Mouse (Mus musculus): ENCODE data around the gene Clstn3.
A peak's percentile ranks its signal among the peaks of the same experiment; 100 is the strongest.
"Not testable (repeated sequence)": the region's sequence is repeated elsewhere in the genome, so short reads cannot be mapped to it uniquely, and the experiment has no call there.

The Clstn3 gene

DNA sequence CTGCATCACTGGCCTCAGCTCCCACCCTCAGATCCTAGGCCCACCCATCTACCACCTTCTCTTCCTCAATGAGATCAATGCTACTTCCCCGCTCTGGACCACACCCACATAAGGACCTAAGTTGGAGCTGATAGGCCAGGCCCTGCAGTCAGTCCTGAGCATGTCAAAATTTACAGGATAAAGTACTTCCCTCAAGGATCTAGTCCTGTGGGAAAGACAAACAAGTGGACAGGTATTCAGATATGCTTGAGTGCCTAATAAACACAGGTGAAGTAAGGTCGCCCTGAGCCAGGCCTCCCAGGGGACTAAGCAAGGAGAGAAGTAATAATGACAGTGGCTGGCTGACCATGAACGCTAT lies 15.0 kb upstream of the Clstn3 start:
- DNase-seq (ENCODE audit: low spot score in 2 of 2), result no peak

DNA sequence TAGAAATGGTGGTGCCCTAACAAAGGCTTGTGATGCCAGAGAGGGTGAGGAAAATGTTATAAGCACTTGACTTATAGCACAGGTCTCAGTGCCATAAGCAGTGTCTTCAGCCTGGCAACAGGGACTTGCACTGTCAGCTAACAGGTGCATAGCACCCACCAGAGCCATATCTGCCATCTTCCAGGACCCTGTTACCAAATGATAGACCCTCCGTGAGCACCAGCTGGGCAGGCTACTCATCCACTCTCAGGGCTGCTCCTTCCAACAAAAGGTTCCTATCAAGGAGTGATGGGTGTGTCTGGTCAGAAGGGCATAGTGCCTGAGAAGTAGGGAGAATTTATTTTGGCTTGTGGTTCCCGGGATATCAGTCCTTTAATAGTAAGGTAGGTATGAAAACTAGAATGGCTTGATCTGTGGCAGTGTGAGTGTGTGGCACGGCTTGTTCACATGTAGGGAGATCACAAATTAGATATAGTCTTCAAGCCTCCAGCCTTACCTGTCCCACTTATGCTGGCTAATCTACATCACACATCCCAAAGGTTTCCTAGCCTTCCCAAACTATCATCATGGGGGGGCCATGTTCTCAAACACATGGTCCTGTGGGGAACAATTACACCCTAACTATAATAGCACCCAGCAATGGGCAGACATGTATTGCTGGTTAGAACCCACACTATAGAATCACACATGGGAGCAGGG lies 14.4 kb upstream of the Clstn3 start:
- DNase-seq (ENCODE audit: low spot score in 2 of 2), result no peak

DNA sequence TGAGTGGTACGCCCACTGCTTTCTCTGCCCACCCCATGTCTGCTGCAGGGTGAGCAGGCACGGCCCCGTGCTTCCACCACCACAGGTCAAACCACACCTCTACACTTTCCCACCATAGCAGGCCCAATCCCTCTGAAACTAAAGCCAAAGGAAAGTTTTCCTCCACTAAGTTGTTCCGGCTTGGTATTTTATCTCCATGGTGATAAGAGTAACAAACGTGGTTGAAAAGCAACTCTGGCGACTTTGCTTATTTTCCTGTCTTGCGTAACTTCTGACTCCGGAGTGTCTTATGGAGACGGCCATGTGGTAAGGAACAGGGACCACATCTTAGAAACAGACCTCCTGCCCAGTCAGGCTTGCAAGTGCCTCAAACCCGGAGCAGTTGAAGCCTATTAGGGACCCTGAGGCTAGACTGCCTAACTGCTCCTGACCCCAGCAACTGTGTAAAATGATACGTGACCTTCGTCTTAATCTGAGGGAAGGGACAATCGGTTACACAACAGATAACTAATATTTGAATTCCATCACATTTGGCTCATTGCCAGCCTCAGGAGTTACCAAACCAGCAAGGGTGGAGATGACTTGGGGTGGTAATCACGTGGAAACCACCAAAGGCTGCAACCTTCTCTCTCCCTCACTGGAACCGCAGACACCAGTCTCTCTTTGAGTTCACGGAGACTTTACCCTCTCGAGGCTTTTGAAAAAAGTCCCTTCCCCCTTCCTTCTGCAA lies 13.5 kb upstream of the Clstn3 start:
- DNase-seq (ENCODE audit: low spot score in 2 of 2), result no peak

DNA sequence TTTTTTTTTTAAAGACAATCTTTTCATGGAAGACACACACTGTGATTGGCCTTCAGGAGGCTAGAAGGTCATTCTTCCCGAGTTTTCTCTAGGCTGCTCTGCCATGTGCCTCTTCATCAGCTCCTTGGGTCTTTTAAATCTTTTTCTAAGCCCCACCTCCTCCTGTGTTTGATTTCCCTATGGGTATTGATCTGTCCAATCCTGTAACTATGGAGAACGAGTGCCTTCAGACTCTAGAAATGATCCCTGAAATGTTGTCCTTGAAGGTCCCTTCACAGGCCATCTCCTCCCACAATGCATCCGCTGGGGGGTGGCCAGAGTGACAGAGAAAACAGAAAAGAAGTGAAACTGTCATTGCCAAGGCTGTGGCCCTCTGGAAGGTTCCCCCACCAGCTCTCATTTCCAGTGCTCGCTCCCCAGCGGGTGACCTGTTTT lies 12.6 kb upstream of the Clstn3 start:
- DNase-seq (ENCODE audit: low spot score in 2 of 2), result no peak

DNA sequence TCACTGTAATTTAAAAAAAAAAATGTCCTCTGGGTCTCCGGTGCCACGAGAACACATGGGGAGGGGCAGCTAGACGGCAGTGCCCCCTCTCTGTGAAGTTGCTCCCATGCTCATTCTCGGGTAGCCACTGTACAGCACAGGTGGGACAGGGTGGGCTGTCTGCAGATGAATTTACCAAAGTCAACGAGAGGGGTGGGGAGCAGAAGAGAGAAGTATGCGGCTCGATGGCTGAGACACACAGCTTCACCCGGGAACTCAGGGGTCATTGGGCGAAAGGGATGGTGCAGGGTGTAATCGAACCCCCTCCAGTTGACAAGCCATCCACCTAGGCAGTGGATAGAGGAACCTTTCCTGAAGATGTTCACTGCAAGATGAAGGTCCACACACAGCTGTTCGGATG lies 12.2 kb upstream of the Clstn3 start:
- no peak for DNase-seq (ENCODE audit: low spot score in 2 of 2)

DNA sequence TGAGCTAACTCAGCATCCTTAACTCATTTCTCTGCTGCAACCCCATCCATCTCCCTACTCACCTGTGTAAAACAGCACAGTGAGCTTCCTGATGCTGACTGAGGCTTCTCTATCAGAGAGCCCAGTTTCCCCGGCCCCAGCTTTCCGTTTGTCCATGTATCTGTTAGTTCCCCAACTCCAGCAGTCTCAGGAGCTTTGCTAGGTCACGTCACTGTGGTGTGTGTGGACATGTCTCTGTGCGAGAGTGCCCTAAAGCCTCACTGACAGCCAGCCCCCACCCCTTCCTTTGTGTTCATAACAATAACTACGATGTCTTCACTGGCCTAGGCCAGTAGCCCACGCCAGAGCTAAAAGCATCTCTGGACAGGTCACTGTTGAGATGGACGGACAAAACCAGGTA lies 11.6 kb upstream of the Clstn3 start:
- DNase-seq (ENCODE audit: low spot score in 2 of 2), result no peak

DNA sequence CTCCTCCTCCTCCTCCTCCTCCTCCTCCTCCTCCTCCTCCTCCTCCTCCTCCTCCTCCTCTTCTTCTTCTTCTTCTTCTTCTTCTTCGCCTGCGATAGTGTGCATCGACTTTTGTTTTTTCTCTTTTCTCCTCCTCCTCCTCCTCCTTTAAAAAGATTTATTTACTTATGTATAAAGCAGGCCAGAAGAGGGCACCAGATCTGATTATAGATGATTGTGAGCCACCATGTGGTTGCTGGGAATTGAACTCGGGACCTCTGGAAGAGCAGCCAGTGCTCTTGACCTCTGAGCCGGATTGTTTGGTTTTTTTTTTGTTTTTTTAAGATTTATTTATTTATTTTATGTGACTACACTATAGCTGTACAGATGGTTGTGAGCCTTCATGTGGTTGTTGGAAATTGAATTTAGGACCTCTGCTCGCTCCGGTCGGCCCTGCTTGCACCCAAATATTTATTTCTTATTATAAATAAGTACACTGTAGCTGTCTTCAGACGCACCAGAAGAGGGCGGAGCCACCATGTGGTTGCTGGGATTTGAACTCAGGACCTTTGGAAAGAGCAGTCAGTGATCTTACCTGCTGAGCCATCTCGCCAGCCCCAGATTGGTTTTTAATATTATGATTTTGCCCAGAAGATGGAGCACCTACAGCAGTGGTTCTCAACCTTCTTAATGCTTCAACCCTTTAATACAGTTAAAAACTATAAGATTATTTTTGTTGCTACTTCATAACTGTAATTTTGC lies 10.9 kb upstream of the Clstn3 start:
- DNase-seq (ENCODE audit: low spot score in 2 of 2), result not testable (repeated sequence)

DNA sequence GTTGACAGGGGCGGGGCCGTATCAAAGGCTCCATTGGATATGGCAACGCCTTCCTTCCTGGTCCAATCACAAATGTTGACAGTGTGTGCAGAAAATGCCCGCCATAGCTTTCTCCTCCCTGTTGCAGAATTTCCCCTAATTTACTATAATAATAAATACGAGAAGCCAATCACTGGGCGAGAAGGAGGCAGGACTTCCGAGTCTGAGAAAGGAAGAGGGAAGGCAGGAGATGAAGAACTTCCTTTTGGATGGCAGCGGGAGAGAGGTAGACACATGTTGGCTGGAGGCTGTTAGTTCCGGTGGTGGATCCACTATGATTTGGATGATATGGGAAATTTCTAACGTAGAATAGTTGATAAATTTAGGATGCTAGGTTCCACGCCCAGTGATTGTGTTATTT lies 10.0 kb upstream of the Clstn3 start:
- no peak for DNase-seq (ENCODE audit: low spot score in 2 of 2)

DNA sequence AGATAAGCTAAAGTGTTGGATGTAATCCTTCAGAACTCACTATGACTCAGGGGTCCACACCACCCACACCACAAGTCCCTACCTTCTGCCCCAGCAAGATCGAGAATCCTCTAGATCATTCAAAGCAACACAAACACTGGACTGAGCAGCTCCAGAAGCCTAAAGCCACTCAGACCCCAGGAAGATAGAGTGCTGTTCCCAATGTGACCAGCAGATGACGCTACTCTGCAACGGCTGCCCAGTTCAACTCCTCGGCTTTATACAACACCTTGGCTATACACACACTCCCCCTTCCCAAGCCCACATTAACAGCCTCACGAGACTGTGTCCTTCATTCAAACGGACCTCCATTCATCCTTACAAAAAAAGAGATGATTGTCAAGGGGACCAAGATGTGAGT lies 8.2 kb upstream of the Clstn3 start:
- peak in 1 of 2 experiments; percentile 40 for DNase-seq (ENCODE audit: low spot score in 2 of 2)

DNA sequence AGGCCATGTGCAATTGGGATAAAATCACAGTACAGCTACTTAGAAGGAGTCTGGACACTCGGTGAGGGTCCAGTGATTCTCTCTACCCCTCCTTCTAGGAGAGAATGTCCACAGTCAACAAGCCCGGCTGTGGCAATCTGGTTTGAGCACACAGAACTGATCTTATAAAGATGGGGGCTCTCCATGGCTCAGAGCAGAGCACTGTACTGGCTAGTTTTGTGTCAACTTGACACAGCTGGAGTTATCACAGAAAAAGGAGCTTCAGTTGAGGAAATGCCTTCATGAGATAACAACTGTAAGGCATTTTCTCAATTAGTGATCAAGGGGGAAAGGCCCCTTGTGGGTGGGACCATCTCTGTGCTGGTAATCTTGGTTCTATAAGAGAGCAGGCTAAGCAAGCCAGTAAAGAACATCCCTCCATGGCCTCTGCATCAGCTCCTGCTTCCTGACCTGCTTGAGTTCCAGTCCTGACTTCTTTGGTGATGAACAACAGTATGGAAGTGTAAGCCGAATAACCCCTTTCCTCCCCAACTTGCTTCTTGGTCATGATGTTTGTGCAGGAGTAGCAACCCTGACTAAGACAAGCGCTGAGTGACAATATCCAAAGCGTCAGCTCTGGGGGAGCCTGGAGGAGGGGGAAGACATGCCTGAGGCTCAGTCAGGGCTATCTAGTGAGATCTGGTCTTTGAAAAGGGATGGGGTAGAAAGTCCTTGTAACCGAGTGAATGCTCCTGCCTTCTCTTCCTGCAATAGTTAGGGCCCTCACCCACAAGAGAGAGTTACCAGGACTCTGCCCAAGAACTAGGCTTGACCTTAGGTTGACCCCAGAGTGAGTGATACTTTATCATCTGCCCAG lies 7.4 kb upstream of the Clstn3 start:
- DNase-seq (ENCODE audit: low spot score in 2 of 2), result not testable (repeated sequence)

DNA sequence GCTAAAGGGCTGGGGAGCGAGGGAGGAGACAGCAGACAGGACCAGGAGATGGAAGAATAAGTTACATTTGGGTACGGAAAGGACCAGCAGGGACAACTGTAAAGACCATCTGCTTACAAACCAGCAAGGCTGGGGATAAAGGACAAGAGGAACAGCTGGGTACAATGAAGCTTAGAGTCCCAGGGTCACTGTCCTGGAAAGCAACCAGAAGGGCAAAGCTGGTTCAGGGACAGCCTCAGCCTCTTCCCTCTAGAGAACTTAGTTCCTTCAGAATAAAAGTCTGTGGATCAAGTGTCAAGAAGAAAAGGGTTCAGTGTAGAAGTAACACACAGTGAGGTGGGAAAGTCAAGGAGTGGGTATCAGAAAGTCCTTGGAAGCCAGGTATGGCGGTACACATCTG lies 6.5 kb upstream of the Clstn3 start:
- no peak for DNase-seq (ENCODE audit: low spot score in 2 of 2)

DNA sequence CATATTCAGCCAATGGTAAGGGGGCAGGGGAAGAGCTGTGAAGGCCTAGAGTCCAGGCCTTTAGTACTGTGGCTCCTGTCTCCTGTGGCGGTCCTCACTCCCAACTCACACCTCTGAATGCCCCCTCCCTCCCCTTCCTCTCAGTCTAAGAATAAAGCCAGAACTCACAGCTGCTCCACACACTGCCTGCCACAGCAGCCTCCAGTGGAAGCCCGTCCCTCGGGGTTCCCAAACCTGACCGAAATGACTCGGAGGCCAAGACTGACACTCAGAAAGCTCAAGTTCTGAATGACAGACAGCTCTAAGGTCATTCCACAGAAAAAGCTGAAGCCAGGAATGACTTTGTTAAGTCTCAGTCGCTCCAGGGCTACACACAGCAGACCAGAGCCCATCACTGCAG lies 1.1 kb upstream of the Clstn3 start:
- DNase-seq (ENCODE audit: low spot score in 2 of 2), result no peak

DNA sequence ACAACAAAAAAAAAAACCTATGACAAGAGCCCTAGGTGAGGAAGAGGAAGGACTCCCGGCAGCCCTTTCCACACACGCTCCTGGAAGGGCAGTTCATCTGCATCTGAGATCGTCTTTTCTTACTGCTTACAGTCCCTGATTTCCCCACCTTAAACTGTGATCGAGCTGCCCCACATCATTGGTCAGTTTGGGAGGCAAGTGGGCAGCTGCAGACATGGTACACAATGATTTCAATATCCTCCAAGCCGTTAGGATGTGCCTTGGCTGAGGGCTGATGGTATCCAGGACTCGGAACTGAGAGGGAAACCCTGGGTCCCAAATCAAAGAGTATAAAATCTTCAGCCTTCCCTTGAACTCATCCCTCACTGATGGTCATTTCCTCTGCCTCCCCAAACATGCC lies 705 bp upstream of the Clstn3 start:
- peak in 1 of 2 experiments; percentile 16 for DNase-seq (ENCODE audit: low spot score in 2 of 2)

DNA sequence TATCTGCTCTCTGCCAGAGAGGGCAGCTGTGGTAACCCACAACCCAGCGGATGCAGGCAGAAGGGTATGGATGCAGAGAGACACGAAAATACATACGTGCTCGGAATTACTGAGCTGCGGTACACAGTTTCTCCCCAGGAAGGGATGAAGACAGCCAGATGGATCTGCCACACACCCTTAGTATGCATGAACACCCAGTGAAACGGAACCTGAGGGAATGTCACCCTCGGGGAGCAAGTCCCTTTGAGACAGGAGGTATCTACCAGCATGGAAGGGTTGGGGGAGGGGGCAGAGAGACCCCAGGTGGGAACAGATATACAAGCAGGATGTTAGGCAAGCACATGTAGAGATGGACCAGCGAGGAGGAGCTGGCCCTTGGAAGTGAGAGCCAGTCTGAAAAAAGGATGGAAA lies 708 bp downstream of the Clstn3 start:
- DNase-seq (ENCODE audit: low spot score in 2 of 2), result peak; percentile 29 to 39

DNA sequence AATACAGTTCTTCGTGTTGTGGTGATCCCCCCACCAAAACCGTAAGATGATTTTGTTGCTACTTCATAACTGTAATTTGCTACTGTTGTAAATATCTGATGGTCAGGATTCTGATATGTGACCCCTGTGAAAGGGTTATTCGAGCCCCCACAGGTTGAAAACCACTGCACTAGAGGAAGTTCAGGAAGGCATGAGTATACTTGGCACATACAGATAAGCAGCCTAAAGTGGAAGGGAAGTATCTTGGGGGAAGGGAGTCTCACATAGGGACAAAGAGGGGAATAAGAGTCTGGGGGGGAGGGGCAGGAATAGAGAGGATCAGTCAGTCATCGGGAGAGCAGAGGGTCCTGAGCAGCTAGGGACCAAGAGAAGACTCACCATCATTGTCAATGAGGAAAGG lies 5.2 kb downstream of the Clstn3 start:
- no peak for DNase-seq (ENCODE audit: low spot score in 2 of 2)

DNA sequence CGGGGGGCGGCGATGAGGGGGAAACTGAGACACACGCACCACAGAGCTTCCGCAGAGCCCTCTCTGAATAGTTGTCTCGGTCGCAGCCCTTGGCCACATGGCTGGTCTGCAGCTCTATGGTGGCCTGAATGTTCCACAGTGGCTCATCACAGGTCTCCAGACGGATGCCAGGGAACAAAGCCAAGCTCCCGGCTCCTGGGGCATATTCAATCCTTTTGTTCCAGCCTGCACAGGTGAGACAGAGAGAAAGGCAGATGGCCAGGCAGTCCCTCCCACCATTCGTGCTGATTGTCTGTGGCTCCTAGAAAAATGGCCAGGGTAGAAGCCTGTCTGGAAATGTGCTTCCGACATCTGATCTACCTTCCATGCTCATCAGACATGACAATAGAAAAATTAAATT lies 6.1 kb downstream of the Clstn3 start:
- no peak for DNase-seq (ENCODE audit: low spot score in 2 of 2)

DNA sequence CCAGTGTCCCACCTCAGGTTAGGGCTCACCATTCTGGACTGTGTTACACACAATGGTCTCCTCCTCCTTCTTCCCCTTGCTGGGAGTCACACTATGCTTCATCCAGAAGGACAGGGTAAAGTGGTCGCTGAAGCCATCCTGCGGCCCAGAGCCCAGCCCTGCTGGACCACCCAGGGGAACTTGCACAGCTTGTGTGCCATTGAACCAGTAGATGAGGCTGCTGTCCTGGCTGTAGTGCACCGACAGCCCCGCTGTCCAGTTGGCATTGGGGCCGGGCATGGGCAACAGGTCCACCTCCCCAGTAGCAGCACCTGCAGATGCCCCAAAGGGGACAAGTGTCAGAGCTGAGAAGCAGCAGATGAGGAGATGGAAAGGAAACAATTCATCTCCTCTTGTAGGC lies 6.8 kb downstream of the Clstn3 start:
- DNase-seq (ENCODE audit: low spot score in 2 of 2), result no peak

DNA sequence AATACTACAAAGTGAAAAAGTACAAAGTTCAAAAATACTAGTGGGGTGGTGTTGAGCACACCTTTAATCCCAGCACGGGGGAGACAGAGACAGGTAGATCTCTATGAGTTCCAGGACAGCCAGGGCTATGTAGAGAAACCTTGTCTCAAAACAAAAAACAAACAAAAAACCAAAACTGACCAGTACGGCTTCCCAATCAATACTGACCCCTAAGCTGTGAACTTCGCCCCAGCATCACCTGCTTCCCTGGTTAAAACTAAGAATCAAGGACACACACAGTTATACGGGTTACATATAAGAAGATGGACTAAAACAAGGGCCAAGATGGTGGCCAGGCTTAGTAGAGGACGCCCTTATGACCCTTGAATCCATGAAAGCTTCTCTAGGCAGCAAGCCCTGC lies 8.4 kb downstream of the Clstn3 start:
- no peak for DNase-seq (ENCODE audit: low spot score in 2 of 2)

DNA sequence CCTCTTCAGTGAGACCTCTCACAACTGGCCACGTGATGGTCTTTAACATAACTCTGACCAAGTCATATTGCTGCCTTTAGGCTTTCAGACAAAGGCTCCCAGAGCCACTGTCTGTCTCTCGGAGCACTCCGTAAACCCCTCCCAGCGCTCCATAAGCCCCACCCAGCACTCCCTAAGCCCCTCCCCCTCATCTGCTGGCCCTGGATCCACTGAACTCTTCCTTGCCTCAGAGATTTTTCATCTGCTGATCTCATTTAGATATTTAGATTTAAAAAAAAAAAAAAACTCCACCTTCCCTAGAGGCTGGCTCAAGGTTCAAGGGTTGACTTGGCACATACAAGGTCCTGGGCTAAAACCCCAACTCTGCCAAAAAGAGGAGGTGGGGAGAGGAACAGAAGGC lies 10.8 kb downstream of the Clstn3 start:
- no peak for DNase-seq (ENCODE audit: low spot score in 2 of 2)

DNA sequence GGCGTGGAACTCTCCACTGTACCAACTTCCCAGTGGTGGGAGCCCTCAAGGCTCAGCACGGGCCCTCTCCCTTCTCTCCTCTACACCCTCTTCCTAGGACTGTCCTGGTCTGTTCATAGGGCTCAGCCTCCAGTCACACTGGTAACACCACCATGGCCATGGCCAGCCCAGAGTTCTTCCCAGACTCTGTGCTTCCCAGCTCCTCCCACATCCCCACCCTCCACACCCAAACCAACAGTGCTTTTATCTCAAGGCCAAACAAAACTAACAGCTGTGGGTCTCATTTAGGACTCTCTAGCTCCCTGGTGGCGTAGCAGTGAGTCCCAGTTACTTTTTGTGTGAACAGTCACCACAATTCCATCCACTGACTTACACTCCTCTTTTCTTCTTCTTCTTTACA lies 12.6 kb downstream of the Clstn3 start:
- DNase-seq (ENCODE audit: low spot score in 2 of 2), result no peak

DNA sequence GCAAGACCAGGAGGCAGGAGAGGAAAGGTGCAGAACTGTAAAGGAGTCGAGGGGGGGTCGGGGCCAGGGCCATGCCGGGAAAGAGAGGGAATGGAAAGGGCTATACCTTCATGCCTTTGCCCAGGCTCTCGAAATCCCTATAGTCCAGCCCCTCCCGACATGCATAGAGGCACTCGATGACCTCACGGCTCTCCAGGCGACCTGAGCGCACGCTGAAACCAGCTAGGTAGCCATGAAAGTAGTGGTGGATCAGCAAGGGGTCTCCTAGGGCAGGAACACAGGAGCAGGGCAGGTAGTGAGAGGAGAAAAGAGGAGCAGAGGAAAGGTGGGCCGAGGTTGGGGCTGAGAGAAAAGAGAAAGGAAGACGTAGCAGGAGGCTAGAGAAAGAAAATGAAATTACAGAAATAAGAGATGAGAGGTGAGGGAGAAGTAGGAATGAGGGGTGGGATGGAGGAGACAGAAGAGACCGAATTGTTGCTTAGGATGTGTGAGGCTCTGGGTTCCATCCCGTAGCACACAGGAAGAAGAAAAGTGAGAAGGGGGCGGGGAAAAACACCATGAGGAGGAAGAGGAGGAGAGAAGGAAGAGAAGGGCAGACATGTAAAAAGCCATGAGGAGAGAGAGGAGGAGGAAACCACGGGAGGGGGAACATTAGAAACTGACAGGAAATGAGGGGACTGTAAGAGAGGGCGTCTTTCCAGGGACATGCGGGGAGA lies 14.8 kb downstream of the Clstn3 start:
- no peak for DNase-seq (ENCODE audit: low spot score in 2 of 2)
